Mouse (Mus musculus): ENCODE measurements around the gene Znhit1. TPM values are rescaled to one million over a fixed set of nuclear protein-coding genes. Genes with fewer than 3 reads are reported as not detected.

Gene Znhit1
- 10 to 100 TPM; 50.4 to 54.9 TPM for total RNA-seq (2021)
- long read RNA-seq, experiment 1, transcript Znhit1-202 (5 exons, 740 nt) = minor isoform, 12 of 34 reads
- long read RNA-seq, experiment 1, transcript Znhit1-206 (5 exons, 1,208 nt) = major isoform, 18 of 34 reads
- long read RNA-seq, experiment 1, partial matches to known transcripts = 0 of 34 reads
- long read RNA-seq, experiment 1, other reads (novel, unspliced or antisense) = 2 of 34 reads
- long read RNA-seq, experiment 2, transcript Znhit1-202 (5 exons, 740 nt) = minor isoform, 11 of 38 reads
- long read RNA-seq, experiment 2, transcript Znhit1-206 (5 exons, 1,208 nt) = major isoform, 23 of 38 reads
- long read RNA-seq, experiment 2, partial matches to known transcripts = 2 of 38 reads
- long read RNA-seq, experiment 2, other reads (novel, unspliced or antisense) = 0 of 38 reads

- no peak for DNase-seq
- intact Hi-C loops (cut with DNase I) = loop anchor here (2.0 kb wide), 1 partner anchor 25 kb away; no protein-coding TSS in a partner anchor
Observed at GRCm38 (mm10) chr5:136987934-136988271, at the start of gene Znhit1. Gene Znhit1 (minus strand): TSS chr5:136988021.

DNA sequence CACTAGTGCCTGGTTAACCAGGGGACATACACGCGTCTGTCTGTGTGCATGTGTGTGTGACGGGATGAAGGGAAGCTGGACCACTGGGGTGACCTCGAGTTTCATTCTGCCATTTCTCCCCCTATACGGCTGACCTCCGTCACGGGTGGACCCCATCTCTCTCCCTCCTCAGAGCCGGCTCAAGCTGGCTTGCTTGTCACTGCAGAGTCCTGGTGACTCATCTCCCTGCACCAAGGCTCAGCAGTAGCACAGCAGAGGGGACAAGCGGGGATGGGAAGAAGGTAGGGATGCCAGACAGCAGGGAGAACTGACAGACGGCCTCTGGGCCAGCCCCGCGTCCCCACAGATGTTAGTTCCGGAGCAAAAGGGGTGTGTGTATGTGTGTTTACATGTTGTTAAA lies 48.4 kb upstream of the Znhit1 start:
- no peak for DNase-seq
- intact Hi-C loops (cut with DNase I) = no loop called here

DNA sequence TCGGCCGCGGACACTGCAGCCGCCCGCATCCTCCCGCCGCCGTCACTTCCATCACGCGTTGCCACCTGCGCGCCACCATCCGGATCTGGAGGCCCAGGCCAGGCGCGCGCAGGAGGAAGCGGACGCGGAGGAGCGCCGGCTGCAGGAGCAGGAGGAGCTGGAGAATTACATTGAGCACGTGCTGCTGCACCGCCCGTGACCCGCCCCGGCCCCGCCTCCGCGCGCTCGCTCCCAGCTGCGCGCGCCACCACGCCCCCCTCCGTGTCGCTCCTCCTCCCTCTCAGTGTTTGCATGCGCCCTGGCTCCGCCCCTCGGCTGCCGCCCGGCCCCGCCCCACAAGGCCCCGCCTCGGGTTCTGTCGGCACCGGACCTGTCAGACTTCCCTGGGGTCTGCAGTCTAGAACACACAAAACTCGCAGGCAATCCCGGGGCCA lies 44.8 kb upstream of the Znhit1 start:
- intact Hi-C loops (cut with DNase I) = no loop called here
- peak; percentile 86 to 89 for DNase-seq

- intact Hi-C loops (cut with DNase I) = no loop called here
- DNase-seq = no peak
Observed at GRCm38 (mm10) chr5:137032033-137032421, 44.2 kb upstream of the Znhit1 start.

GRCm38 (mm10) chr5:137031076-137032032 lies 43.5 kb upstream of the Znhit1 start:
- intact Hi-C loops (cut with DNase I) = no loop called here
- peak; percentile 44 to 59 for DNase-seq

- intact Hi-C loops (cut with DNase I) = no loop called here
Observed at GRCm38 (mm10) chr5:137030416-137030810, 42.6 kb upstream of the Znhit1 start.

DNA sequence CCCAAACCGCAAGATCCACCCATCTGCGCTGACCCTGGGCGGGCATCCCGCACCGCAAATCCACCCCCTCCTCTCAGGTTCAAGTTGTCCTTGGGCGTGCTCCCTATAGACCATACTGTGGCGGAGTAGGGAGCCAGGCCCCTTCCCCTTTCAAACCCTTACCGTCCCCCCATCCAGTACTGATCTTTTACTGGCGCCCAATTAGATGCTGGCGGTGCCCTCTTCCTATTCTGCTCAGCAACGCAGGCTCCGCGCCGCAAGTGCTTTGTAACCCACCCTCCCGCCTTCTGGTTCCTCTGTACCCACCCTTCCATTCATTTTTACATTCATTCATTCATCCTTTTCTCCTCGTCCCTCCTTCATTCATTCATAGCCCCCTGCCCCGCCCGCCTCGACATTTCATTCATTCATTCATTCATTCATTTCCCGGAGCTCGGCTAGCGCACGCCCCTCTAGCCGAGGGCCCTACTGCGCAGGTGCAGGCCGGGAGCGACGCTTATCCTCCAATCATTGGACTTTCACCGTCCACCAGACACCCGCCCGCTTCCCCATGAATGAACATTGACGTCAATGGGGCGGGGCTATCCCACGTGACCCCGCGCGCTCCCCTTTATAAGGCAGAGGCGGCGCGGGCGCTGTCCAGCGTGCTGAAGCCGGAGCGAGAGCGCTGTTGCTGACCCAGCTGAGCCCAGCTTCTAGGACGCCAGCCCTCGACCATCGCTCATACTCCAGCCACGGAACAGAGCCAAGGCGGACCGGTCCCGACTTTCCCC lies 42.0 kb upstream of the Znhit1 start:
- intact Hi-C loops (cut with DNase I) = no loop called here
- DNase-seq = peak; percentile 95 to 99

More at GRCm38 (mm10) chr5:137030416-137030810, 42.6 kb upstream of the Znhit1 start:
- no peak for DNase-seq

- DNase-seq = no peak
- intact Hi-C loops (cut with DNase I) = no loop called here
Observed at GRCm38 (mm10) chr5:137029273-137029585, 41.4 kb upstream of the Znhit1 start.

DNA sequence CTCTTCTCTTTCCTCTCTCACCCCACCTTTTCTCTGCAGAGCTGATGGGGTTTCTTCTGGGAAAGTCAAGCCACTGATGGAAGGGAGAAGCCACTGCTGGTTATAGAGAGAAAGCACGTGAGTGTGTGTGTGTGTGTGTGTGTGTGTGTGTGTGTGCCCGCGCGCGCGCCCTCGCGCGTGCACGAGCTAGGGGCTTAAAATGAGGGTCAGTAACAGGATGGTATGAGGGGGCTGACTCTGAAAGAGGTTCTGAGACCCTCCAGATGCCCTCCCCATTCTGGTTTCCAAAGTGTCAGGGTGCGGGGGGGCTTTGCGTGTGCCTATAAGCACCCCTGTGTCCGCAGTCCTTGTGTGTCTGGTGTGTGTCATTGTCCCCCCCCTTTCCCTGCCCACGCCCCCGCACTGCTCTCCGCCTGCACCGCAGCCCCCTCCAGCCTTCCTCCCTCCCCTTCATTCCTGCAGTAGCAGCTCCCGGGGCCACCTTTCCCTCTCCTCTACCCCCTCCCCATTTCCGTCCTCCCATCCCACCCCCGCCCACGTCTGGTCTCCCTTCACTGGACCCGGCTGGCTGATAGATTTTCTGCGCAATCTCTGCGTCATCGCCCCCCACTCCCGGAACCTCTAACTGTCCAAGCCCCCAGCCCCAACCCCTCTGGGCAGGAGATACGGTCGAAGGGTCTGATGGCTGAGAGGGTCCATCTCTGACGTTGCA lies 40.9 kb upstream of the Znhit1 start:
- no peak for DNase-seq
- intact Hi-C loops (cut with DNase I) = no loop called here

- intact Hi-C loops (cut with DNase I) = no loop called here
- DNase-seq = no peak
Observed at GRCm38 (mm10) chr5:137026092-137026491, 38.3 kb upstream of the Znhit1 start, which contains the start of gene Vgf. Gene Vgf (plus strand): TSS chr5:137026392.

GRCm38 (mm10) chr5:137025132-137025531 lies 37.3 kb upstream of the Znhit1 start:
- intact Hi-C loops (cut with DNase I) = no loop called here
- peak; percentile 85 to 91 for DNase-seq

- no peak for DNase-seq
- intact Hi-C loops (cut with DNase I) = loop anchor here (1.0 kb wide), 1 partner anchor 83 kb away; no protein-coding TSS in a partner anchor
Observed at GRCm38 (mm10) chr5:137024318-137024717, 36.5 kb upstream of the Znhit1 start.

GRCm38 (mm10) chr5:137015913-137016312 lies 28.1 kb upstream of the Znhit1 start:
- no peak for DNase-seq
- intact Hi-C loops (cut with DNase I) = no loop called here

DNA sequence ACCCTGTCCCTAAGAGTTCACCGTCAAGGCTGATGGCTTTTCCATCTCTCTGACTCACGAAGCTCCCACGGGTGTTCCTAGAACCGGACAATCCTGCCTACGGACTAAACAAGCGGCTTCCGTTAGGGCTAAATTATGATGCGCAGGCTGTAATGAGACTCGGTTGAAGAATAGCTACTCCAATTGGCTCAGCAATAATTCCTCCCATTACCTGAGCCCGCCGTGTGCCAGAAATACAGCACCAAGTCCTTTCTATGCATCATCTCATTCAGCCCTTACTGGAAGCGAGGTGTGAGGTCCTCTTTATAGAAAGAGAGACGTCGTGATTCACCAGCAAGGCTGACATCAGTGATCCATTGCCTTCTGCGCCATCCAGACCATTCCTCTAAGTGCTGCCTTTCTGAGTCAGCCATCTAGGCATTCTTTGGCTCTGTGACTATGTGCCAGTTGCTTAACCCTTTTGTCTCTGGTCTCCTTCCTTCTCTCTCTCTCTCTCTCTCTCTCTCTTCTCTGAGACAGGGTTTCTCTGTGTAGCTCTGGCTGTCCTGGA lies 24.7 kb upstream of the Znhit1 start:
- no peak for DNase-seq
- intact Hi-C loops (cut with DNase I) = no loop called here

GRCm38 (mm10) chr5:137009988-137010387 lies 22.2 kb upstream of the Znhit1 start:
- intact Hi-C loops (cut with DNase I) = no loop called here

DNA sequence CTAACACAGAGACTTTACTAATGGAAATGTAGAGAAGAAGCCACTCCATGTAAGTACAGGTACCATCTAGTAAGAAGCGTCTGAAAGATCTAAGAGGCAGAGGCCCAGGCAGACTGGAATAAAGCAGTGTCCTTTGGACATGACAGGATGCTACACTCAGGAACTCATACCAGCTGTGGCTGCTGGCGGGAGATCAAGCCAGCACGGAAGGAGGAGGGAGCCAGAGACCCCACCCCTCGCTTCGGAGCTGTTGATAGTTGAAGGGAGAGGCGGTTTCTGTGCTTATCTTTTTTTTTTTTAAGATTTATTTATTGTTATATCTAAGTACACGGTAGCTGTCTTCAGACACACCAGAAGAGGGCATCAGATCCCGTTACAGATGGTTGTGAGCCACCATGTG lies 19.5 kb upstream of the Znhit1 start:
- DNase-seq = peak in 1 of 2 experiments; percentile 15

More at GRCm38 (mm10) chr5:137009988-137010387, 22.2 kb upstream of the Znhit1 start:
- DNase-seq = peak; percentile 35 to 73

GRCm38 (mm10) chr5:137000612-137001011 lies 12.8 kb upstream of the Znhit1 start:
- no peak for DNase-seq
- intact Hi-C loops (cut with DNase I) = no loop called here

More for the DNA sequence above, 19.5 kb upstream of the Znhit1 start:
- intact Hi-C loops (cut with DNase I) = no loop called here

DNA sequence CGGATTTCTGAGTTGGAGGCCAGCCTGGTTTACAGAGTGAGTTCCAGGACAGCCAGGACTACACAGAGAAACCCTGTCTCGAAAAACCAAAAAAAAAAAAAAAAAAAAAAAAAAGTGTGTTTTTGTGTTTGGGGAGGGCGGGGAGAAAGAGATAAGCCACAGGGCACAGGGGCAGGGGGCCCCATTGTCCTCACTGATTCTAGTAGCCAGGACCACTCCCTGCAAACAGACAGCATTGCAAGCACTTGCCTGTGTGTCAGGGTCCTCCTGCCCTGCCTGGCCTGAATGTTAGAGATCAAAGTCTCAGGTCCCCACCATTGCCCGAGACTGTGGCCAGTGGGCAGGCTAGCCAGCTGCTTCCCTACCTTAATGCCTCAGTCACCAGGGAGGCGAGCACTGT lies 11.6 kb upstream of the Znhit1 start:
- no peak for DNase-seq
- intact Hi-C loops (cut with DNase I) = no loop called here

DNA sequence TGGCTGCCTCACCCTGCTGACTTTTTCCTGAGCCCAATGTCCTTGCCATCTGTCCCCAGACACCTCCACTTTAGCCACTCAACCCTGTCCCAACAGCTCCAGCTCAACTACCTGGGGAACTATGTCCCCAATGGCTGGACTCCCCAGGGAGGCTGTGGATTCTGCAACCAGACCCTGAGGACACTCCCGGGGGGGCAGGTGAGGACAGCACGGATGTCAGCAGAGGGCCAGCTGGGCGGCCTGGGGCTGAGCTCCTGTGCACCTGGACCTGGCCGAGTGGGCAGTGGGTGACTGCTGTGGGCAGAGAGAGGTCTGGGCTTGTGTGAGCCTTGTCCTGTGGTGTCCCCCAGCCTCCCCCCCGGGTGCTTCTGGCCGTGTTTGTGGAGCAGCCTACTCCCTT lies 2.0 kb upstream of the Znhit1 start:
- intact Hi-C loops (cut with DNase I) = no loop called here
- DNase-seq = no peak
